Mouse (Mus musculus) limb, embryonic 10.5 days (tissue): ENCODE measurements around the gene Emc9. TPM values are rescaled to one million over a fixed set of nuclear protein-coding genes. Genes with fewer than 3 reads are reported as not detected.

Experiments
- DNase-seq: peaks from one replicate; pipeline ENCODE4 v3.0.0-alpha.2; 2017; ENCODE audit warnings: low spot score
- H3K27ac ChIP-seq: fragments of 300-500 bp; sonication (generic); 2 replicates; pipeline ENCODE4 v1.5.1; 2016; ENCODE audit warnings: mild to moderate bottlenecking
- H3K27me3 ChIP-seq: fragments of 300-500 bp; sonication (generic); 2 replicates; pipeline ENCODE4 v1.6.1; 2016; ENCODE audit warnings: low read depth, mild to moderate bottlenecking; ENCODE audit not compliant: poor library complexity, severe bottlenecking
- H3K36me3 ChIP-seq: fragments of 300-500 bp; sonication (generic); 2 replicates; pipeline ENCODE4 v1.6.1; 2016; ENCODE audit warnings: mild to moderate bottlenecking, moderate library complexity
- H3K4me1 ChIP-seq: fragments of 300-500 bp; sonication (generic); 2 replicates; pipeline ENCODE4 v1.6.1; 2016
- H3K4me3 ChIP-seq: fragments of 300-500 bp; sonication (generic); 2 replicates; pipeline ENCODE4 v1.5.1; 2016; ENCODE audit warnings: mild to moderate bottlenecking, moderate library complexity
- H3K9me3 ChIP-seq: fragments of 300-500 bp; sonication (generic); replicated peaks from 2 replicates; pipeline ENCODE4 v1.6.1; 2016; ENCODE audit warnings: mild to moderate bottlenecking
- WGBS: fragments of 180-500 bp; shearing (Covaris S2); methylation state at CpG from one replicate; pipeline ENCODE4 v1.1.7; 2016; 5-methylcytosine and 5-hydroxymethylcytosine counted together
- polyA plus RNA-seq: library from polyadenylated mRNA; unstranded; fragments of >200 nt; fragmentation: Nextera tagmentation; extraction: Ambion mirVana; gene quantifications from 2 replicates; pipeline ENCODE4 v1.2.1, GENCODE M21; 2016

Gene Emc9
- 5.2 and 5.4 TPM in 2 replicates for polyA plus RNA-seq

DNA sequence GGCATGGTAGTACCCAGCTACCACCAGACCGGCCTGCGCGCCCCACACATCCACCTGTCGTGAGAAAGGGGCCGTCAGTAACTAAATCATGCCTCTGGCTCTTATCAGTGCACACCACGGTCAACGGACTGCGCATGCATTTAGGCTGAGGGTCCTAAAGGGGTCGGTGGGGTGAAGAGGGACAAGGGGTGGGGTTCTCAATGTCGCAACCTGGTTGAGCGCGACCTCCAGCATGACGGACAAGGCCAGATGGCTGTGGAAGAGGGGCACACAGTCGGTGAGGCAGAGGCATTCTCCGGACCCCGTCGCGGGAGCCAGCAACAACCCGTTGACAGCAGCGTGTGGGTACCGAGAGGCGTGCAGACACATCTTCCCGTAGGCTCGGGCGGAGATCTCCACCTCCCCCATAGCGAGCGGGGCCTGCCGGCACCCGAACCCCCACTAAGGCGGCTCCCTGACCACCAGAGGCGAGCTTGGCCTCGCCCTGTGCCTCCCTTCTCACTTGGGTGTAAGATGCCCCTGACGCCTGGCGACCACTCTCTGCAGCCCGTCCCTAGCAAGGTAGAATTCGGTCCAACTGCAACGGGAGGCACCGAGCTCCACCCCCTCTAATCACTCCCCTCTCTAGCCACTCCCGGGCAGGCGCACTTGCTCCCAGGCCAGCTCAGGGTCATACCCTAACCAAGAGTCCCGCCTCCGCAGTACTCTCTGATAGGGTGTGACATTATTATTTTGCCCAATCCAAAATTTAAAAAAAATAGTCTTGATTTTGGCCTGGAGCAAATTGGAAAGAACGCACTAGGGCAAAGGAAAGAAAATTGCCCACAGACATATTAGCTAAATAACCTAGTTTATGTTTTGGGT lies at the start of gene Emc9:
TSS of gene Emc9 (minus strand) at position 601 of the 864 bp plus-strand sequence.
- peaks cover 15% of the 10 kb centered on the region; the same call in 1 of the 2 replicates for H3K27me3 ChIP-seq
- DNase-seq, result peak; percentile 66
- peaks cover 50% of the 10 kb centered on the region for H3K36me3 ChIP-seq
- H3K9me3 ChIP-seq, result no peaks in the 10 kb centered on the region
- H3K4me3 ChIP-seq, result peak within 1 kb of the TSS; percentile 69
- 2% methylated on average over 43 of the region's 43 CpGs for WGBS
- H3K4me1 ChIP-seq, result peaks cover 18% of the 10 kb centered on the region
- H3K27ac ChIP-seq, result peak within 1 kb of the TSS; percentile 77

DNA sequence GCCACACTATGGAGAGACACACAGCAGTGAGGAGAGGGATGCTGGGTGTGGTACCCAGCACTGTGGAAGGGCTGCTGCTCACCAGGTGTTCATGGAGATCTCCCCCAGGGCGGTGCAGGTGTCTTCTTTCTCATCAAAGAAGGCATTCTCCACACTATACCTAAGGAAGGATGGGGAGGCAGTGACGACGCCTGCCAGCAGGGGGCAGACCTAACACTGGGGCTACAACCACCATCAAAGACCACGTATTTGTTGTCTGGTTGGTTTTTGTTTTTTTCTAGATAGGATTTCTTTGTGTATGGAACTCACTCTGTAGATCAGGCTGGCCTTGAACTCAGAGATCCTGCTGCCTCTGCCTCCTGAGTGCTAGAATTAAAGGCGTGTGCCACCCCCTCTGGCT lies 44.2 kb upstream of the Emc9 start:
- Histone ChIP-seq H3K27me3 (no peaks in the 10 kb centered on the region), H3K9me3 (no peaks in the 10 kb centered on the region), H3K4me3 (no peak overlapping the region), H3K4me1 (peaks cover 4% of the 10 kb centered on the region), H3K27ac (no peak overlapping the region), H3K36me3 (peaks cover 100% of the 10 kb centered on the region)
- DNase-seq, result peak; percentile 49
- whole genome bisulfite sequencing, result 61% methylated on average over 5 of the region's 5 CpGs

DNA sequence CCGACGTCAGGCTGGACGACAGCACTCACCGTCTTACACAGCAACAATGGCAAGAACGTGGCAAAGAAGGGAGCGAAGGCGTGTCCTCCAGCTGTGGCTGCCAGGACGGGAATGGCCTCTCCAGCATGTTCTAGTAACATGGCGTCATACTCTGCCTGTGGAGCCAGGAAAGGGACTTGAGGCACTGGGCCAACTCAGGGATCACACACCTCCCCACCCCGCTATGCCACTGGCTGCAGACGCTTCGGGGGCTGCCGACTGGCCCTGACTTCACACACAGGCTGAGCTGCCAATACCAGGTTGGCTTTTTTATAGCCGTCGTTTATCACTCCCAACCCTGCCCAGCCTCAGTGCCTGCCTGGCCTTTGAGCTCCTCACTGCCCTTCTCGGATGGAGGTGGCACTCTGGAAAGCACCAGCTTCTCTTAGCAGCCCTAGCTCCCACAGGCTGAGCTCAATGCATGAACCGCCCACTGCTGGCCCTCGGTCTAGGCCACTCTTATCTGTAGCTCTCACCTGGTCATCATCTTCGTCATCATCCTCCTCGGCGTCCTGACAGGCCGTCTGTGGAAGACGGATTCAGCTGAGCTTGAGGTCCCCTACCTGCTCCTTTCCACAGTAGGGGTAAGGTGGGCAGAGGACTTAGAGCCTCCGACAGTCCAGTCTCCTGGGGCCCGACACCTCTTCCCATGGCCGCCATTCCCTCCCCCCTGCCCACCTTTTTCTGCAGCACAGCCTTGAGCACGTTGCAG lies 43.1 kb upstream of the Emc9 start:
- 84% methylated on average over 27 of the region's 27 CpGs for WGBS
- Histone ChIP-seq H3K4me1 (no peaks in the 10 kb centered on the region), H3K9me3 (no peaks in the 10 kb centered on the region), H3K36me3 (peaks cover 100% of the 10 kb centered on the region), H3K4me3 (no peak overlapping the region), H3K27me3 (no peaks in the 10 kb centered on the region), H3K27ac (no peak overlapping the region)
- DNase-seq, result no peak

DNA sequence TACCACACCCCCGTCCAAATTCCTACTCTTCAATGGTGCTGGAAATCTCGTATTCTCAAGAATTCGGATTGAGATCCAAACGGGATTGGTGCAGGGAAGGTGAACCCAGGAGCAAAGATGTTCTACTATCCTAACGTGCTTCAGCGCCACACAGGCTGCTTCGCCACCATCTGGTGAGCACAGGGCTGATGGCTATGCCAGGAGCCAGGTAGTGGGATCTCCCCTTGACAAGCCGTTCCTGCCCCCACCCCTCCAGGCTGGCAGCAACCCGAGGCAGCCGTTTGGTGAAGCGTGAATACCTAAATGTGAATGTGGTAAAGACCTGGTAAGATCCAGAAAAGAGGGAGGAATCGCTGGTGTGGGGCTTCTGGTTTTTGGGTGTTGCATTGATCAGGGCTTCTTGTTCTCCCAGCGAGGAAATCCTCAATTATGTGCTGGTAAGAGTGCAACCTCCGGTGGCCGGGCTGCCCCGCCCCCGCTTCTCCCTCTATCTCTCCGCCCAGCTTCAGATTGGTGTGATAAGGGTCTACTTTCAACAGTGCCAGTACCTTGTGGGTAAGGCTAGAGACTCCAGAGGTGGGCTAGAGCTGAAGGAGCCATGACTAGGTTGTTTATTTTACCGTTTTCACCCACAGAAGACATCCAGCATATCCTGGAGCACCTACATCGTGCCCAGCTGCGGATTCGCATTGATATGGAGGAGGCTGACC lies 33.5 kb upstream of the Emc9 start:
- H3K27me3 ChIP-seq, result peaks cover 9% of the 10 kb centered on the region; the same call in 1 of the 2 replicates
- DNase-seq, result no peak
- H3K27ac ChIP-seq, result peak overlapping the region; percentile 46; the same call in 1 of the 2 replicates
- peaks cover 10% of the 10 kb centered on the region for H3K36me3 ChIP-seq
- H3K4me1 ChIP-seq, result peaks cover 21% of the 10 kb centered on the region
- 49% methylated on average over 22 of the region's 22 CpGs for WGBS
- no peaks in the 10 kb centered on the region for H3K9me3 ChIP-seq
- peak overlapping the region; percentile 39 for H3K4me3 ChIP-seq

DNA sequence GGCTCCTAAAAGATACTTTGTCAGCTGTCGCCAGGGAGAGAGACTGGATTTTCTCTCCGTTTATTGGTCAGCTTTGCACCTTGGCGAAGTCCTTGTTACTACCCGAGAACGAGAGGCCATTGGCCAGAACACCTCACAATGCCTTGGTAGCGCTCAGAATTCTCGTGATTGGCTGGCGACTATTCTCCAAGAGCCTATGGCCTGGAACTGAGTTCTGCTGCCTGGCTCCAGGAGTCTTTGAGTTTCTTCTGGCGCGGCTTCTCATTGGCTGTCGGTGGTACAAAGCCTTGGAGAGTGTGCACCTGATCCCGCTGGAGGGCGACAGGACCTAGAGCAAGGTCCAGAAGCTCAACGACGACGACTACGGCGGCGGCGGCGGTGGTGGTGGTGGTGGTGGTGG lies 32.7 kb upstream of the Emc9 start, which contains the start of gene Rec8:
TSS of gene Rec8 (plus strand) at position 216 of the 400 bp plus-strand sequence.
- Histone ChIP-seq H3K27ac (peak within 1 kb of the TSS; percentile 46; the same call in 1 of the 2 replicates), H3K9me3 (no peaks in the 10 kb centered on the region), H3K4me3 (peak within 1 kb of the TSS; percentile 39), H3K36me3 (0 out of 2 replicates have a peak, but pooled peaks cover 3% of the 10 kb centered on the region), H3K27me3 (peaks cover 9% of the 10 kb centered on the region; the same call in 1 of the 2 replicates), H3K4me1 (peaks cover 21% of the 10 kb centered on the region)
- peak; percentile 66 for DNase-seq
- WGBS, result 21% methylated on average over 21 of the region's 21 CpGs

DNA sequence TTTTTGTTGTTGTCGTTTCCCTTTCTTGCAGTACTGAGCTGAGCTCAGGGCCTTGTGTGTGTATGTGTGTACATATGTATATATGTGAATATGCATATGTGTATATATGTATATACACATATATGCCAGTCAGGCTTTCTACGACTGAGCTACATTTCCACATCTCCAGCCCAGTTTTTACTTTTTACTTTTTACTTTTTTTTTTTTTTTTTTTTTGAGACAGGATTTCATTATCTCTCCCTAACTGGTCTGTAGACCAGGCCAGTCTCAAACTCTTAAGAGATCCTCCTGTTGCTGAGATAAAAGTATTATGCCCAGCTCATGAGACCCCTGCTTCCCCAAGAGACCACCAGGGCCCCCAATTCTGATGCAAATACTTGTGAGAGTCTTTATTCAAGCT lies 31.7 kb upstream of the Emc9 start:
- 83% methylated on average over 2 of the region's 2 CpGs for WGBS
- Histone ChIP-seq H3K9me3 (no peaks in the 10 kb centered on the region), H3K27me3 (peaks cover 9% of the 10 kb centered on the region; the same call in 1 of the 2 replicates), H3K36me3 (no peaks in the 10 kb centered on the region), H3K27ac (no peak overlapping the region), H3K4me1 (peaks cover 21% of the 10 kb centered on the region), H3K4me3 (no peak overlapping the region)
- no peak for DNase-seq

DNA sequence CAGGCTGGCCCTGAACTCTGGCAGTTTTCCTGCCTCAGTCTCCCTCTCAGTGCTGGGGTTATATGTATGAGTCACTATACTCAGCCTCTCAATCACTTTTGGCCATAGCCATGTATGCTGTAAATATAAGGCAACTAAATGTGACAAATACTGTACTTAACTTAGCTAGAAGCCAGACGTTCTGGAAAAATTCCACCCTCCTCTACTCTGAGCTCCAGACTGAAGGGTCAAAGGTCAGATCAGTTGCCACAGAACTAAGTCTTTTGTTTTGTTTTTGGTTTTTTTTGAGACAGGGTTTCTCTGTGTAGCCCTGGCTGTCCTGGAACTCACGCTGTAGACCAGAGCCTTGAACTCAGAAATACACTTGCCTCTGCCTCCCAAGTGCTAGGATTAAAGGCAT lies 30.8 kb upstream of the Emc9 start:
- no peaks in the 10 kb centered on the region for H3K9me3 ChIP-seq
- no peak overlapping the region for H3K4me3 ChIP-seq
- H3K36me3 ChIP-seq, result no peaks in the 10 kb centered on the region
- H3K27me3 ChIP-seq, result peaks cover 9% of the 10 kb centered on the region; the same call in 1 of the 2 replicates
- no peak overlapping the region for H3K27ac ChIP-seq
- DNase-seq, result no peak
- peaks cover 21% of the 10 kb centered on the region for H3K4me1 ChIP-seq
- 59% methylated on average over 2 of the region's 2 CpGs for WGBS

DNA sequence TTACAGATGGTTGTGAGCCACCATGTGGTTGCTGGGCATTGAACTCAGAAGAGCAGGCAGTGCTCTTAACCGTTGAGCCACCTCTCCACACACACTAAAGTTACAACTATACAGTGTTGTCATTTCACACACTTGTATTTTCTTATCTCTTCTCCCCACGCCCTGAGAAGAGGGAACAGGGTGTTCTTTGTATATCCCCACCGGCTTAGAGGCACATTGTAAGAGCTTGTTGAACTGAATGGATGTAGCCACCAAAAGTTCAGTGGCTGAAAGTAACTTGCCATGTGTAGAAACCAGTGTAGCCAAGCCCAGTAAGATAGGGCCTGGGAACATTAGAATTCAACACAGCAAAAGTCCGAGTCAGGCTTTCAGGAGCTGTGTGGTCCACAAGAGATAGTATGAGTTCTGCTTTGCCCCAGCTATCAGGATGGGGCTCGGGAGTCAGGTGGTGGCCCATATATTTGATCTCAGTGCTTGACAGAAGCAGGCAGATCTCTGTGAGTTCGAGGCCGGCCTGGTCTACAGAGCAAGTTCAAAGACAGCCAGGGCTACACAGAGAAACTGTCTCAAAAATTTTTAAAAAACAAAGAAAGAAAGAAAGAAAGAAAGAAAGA lies 29.6 kb upstream of the Emc9 start:
- no peak for DNase-seq
- Histone ChIP-seq H3K27me3 (peaks cover 8% of the 10 kb centered on the region; the same call in 1 of the 2 replicates), H3K9me3 (no peaks in the 10 kb centered on the region), H3K4me1 (peaks cover 21% of the 10 kb centered on the region), H3K4me3 (no peak overlapping the region), H3K36me3 (peaks cover 7% of the 10 kb centered on the region), H3K27ac (no peak overlapping the region)
- WGBS, result 81% methylated on average over 7 of the region's 7 CpGs

DNA sequence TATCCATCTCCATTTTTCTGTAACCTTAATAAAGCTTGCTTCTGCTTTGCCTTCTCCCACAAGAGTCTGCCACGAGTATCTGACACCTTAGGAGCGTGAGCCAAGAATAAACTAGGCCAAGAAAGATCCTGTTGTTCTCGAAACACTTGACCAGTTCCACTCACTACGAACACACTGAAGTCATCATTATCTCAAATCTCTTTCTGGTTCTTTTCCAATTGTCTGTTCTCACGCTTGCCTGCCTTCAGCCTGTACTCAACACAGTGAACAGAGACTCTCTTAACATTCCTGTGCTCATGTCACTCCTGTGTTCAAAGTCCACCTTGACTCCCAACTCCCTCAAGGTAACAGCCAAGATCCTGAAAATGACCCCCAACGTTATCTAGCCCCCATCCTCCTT lies 28.2 kb upstream of the Emc9 start:
- no peak for DNase-seq
- Histone ChIP-seq H3K36me3 (peaks cover 21% of the 10 kb centered on the region), H3K4me1 (peaks cover 13% of the 10 kb centered on the region), H3K9me3 (no peaks in the 10 kb centered on the region), H3K27ac (no peak overlapping the region), H3K27me3 (no peaks in the 10 kb centered on the region), H3K4me3 (no peak overlapping the region)
- WGBS, result 79% methylated on average over 6 of the region's 6 CpGs

DNA sequence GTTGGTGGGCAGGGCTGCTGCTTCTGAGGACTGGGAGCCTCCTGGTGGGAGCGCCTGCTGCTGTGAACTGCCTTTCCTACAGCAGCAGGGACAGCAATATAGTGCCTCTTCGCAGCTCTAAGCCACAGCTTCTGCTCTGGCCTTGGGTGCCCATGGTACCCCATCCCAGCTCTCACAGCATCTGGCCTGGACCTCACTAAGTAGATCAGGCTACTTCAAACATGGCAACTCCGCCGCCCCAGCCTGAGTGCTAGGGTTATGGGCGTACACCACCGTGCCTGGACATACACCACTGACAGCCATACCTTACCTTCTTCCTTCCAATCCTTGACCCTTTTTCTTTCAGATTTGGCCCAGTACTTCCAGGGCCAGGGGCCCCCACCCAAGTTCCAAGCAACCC lies 23.2 kb upstream of the Emc9 start:
- peaks cover 56% of the 10 kb centered on the region for H3K36me3 ChIP-seq
- H3K27ac ChIP-seq, result no peak overlapping the region
- H3K4me1 ChIP-seq, result peaks cover 10% of the 10 kb centered on the region
- H3K27me3 ChIP-seq, result no peaks in the 10 kb centered on the region
- WGBS, result 96% methylated on average over 6 of the region's 6 CpGs
- H3K4me3 ChIP-seq, result no peak overlapping the region
- no peaks in the 10 kb centered on the region for H3K9me3 ChIP-seq
- no peak for DNase-seq

DNA sequence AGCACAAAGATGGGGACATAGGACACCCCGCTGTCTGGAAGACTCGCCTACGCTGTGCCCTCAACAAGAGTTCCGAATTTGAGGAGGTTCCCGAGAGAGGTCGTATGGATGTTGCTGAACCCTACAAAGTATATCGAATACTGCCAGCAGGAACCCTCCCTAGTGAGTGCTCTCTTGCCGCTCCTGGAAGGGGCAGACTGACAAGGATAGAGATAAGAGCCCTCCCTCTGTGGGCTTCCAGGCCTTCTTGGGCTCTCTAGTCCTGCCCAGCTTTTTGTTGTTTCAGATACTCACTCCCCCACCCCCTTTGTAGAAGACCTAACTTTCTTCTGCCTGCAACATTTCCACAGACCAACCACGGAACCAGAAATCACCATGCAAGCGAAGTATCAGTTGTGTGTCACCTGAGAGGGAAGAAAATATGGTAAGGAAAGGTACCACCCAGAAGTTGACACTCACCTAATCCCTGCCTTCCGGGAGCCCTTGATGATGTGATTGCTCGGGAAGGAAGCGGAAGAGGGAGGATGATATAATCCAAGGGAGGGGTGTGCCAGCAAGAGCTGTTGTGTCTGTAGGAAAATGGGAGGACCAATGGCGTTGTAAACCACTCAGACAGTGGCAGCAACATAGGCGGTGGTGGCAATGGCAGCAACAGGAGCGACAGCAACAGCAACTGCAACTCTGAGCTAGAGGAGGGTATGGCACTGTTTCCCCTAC lies 20.8 kb upstream of the Emc9 start:
- H3K36me3 ChIP-seq, result peaks cover 80% of the 10 kb centered on the region
- 94% methylated on average over 16 of the region's 16 CpGs for WGBS

More for the DNA sequence above, 20.8 kb upstream of the Emc9 start:
- DNase-seq, result no peak
- Histone ChIP-seq H3K4me1 (peaks cover 11% of the 10 kb centered on the region), H3K27ac (no peak overlapping the region), H3K27me3 (no peaks in the 10 kb centered on the region), H3K4me3 (no peak overlapping the region), H3K9me3 (no peaks in the 10 kb centered on the region)
